Mouse (Mus musculus): ENCODE measurements around the gene Gm4792.

The Gm4792 gene

GRCm38 (mm10) chr10:94298471-94298870 lies at the start of gene Gm4792:
TSS of gene Gm4792 (minus strand) at chr10:94298703.
- in situ Hi-C loops (cut with MboI) = no loop called here

GRCm38 (mm10) chr10:94347959-94348358 lies 49.5 kb upstream of the Gm4792 start:
- in situ Hi-C loops (cut with MboI) = no loop called here

DNA sequence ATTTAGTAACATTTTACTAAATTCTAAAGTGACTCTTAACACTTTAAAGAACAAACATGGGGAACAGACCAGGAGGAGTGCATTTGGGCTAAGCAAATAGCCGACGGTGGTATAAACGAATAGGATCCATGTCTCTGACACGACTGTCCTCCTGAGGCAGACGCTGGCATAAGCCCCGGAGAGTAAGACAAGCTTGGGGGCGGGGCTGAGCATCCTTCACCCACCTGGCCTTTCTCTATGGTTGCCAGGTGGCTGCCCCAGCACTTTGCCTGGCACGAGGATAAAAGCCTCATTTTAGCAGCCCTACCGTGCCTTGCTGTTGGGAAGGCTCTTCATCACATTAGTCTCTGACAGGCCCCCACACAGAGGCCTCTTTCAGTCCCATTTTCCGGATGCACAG lies 48.8 kb upstream of the Gm4792 start:
- in situ Hi-C loops (cut with MboI) = no loop called here

DNA sequence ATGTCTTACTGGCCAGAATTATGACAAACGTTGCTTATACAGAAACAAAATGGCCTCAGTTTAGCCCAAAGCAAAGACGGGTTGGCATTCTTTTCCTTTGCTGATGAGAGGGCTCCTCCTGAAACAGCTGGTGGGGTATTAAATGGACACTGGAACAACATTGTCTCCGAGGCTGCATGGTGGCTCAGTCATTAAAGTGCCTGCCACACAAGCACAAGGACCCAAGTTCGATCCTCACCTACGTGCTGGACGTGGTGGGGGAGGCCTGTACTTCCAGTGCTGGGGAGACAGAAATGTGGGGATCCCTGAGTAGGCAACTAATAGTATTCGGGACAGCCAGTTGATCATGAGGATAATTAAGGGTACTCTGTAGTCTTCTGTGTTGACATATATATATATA lies 48.1 kb upstream of the Gm4792 start:
- in situ Hi-C loops (cut with MboI) = no loop called here

DNA sequence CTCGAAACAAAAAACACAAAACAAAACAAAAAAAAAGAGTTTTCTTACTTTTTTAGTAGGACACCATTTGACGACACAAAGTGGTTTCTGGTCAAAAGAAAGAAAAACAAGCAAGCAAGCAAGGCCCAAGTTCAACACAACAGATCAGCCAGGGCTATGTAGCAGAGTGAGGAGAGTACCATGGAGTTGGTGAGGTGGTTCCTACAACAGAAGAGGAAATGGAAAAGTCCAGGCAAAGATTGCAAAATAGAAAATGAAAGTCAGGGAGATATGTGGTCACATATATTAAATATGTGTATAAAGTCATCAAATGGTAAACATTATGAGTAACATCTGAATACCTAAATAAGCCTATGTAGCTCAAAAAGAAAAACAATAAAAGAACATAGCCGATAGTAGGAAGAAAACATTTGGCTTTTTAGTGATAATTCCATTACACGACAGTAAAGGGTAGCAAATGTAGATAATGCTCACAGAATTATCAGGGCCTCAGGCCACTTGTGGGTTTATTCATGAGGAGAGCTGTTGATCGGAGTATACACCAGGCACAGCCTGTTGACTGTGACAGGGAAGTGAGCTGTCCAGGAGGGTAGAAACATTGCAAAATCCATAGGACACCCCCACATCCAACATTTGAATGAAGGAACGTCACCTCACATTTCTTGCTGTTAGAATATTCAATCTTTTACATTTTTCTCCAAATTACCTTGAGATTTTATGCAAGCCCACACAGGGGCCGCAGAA lies 47.2 kb upstream of the Gm4792 start:
- in situ Hi-C loops (cut with MboI) = no loop called here

GRCm38 (mm10) chr10:94344631-94345417 lies 46.3 kb upstream of the Gm4792 start:
- in situ Hi-C loops (cut with MboI) = no loop called here

GRCm38 (mm10) chr10:94343581-94343980 lies 45.1 kb upstream of the Gm4792 start:
- in situ Hi-C loops (cut with MboI) = no loop called here

GRCm38 (mm10) chr10:94342256-94342655 lies 43.8 kb upstream of the Gm4792 start:
- in situ Hi-C loops (cut with MboI) = no loop called here

GRCm38 (mm10) chr10:94341501-94341900 lies 43.0 kb upstream of the Gm4792 start:
- in situ Hi-C loops (cut with MboI) = no loop called here

- in situ Hi-C loops (cut with MboI) = no loop called here
Observed at GRCm38 (mm10) chr10:94336071-94336470, 37.6 kb upstream of the Gm4792 start.

- in situ Hi-C loops (cut with MboI) = no loop called here
Observed at GRCm38 (mm10) chr10:94335047-94335446, 36.5 kb upstream of the Gm4792 start.

DNA sequence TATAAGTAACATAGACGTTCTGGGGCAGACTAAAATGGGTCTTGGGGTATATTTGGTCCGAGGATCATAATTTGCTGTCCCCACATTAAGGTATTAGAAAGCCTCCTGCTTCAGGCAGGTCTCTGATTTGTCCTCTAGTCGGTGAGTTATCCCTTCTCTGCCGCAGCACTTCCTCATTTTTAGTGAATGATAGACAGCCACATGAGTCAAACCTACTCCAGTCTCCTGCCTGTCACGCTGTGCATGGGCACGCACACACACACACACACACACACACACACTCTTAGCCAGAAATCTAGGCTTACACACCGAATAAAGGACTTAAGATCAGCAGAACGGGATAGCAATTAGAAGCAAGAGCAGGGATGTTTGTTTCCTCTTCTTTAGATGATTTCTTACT lies 34.8 kb upstream of the Gm4792 start:
- in situ Hi-C loops (cut with MboI) = no loop called here

- in situ Hi-C loops (cut with MboI) = no loop called here
Observed at GRCm38 (mm10) chr10:94332358-94333137, 34.0 kb upstream of the Gm4792 start.

DNA sequence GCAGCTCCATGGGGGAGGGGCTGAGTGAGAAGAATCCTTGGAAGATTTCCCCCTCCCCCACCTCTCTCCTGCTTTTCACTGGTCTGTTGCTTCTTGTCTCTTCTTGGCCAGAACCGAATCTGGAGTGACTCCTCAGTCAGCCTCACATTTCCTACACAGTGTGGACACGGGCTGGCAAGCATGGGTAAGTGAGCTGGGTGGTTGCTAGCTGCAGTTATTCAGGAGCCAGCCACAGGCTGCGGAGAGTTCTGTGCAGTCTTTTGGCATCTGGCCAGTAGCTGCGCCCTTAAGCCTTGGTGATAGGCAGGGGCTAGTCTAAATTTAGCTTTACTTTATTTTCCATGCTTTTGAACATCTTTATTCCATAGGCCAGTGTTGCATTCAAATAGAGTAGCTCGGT lies 31.5 kb upstream of the Gm4792 start:
- in situ Hi-C loops (cut with MboI) = no loop called here

- in situ Hi-C loops (cut with MboI) = no loop called here
Observed at GRCm38 (mm10) chr10:94318574-94318973, 20.1 kb upstream of the Gm4792 start.

DNA sequence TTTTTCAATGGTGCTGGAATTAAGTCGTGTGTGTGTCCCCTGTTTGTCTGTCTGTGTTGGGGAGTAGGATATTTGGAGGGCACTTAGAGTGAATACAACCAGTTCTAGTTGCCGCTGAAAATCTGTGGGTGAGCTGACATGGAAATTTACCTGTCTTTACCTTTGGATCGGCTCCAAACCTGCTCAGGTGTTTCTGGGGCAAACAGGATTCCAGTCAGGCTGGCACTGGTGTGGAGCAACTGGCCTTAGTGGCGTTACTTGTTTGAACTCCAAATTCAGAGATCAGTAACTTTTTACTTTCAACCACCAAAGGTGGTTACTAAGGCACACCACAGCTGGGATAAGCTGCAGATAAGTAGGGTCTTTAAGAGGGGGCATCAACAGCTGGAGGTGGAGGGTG lies 14.6 kb upstream of the Gm4792 start:
- in situ Hi-C loops (cut with MboI) = no loop called here

DNA sequence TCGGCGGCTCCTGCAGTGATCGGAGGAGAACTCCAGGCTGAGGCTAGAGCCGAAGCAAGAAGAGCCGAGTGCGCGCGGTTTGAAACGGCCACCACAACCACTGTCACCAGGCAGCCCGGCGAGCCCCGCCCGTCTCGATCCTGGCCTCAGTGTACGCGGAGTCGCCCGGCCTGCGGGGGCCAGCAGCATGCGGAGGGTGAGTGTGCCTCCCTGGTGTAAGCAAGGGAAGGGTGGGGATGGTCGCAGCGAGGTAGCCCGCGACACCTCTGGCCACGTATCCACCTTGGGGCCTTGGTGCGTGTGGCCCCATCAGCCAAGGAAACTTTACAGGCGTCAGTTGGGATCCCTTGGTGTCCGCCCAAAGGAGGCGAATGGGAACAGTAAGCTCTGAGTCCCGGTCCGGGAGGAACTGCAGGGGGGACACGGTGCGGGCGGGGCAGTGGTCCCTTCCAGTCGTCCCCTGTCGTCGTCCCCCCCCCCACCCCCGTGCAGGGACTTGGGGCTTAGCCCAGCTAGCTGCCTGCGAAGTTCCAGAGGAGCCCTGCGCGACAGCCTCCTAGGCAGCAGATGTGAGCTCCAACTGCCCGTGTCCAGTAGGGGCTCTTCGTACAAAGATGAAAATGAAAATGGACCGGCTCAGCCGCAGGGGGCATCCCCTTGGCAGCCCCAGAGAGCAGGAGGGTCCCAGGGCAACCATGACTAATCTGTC lies 13.7 kb upstream of the Gm4792 start:
- in situ Hi-C loops (cut with MboI) = no loop called here

- in situ Hi-C loops (cut with MboI) = no loop called here
Observed at GRCm38 (mm10) chr10:94311511-94312006, 13.1 kb upstream of the Gm4792 start, which contains the start of gene Tmcc3. TSS of gene Tmcc3 (plus strand) at chr10:94311949.

GRCm38 (mm10) chr10:94310499-94311267 lies 12.2 kb upstream of the Gm4792 start:
- in situ Hi-C loops (cut with MboI) = no loop called here

DNA sequence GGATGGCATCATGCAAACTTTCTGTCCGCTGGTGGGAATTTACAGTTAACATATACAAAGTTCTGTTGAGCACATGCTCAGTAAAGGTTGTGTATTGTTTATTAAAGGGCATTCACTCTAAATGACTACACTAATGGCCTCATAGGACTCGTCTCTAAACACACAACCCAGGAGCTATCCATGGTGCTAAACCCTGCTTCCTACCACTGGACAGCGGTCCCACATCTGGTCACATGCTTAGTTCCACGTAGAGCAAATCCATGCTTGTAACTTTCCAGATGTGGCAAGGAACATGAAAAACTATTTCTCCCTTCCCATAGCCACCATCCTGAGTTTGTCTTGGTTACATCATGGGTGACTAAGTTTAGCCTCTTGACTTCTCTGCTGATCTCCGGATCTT lies 7.0 kb upstream of the Gm4792 start:
- in situ Hi-C loops (cut with MboI) = no loop called here
